Mouse (Mus musculus) ovary, adult 2 months (tissue): Measurements from ENCODE around the gene Gm2888. TPM values are rescaled to one million over a fixed set of nuclear protein-coding genes. Genes with fewer than 3 reads are reported as not detected.

Source experiments
- polyA plus RNA-seq: library from polyadenylated mRNA; depleted of rRNA; stranded (reverse); fragments of >200 nt; gene quantifications from 2 replicates; pipeline ENCODE4 v1.2.3, GENCODE M21; 2012; rRNA removed

Gene Gm2888
- polyA plus RNA-seq, result not detected in 2 replicates

DNA sequence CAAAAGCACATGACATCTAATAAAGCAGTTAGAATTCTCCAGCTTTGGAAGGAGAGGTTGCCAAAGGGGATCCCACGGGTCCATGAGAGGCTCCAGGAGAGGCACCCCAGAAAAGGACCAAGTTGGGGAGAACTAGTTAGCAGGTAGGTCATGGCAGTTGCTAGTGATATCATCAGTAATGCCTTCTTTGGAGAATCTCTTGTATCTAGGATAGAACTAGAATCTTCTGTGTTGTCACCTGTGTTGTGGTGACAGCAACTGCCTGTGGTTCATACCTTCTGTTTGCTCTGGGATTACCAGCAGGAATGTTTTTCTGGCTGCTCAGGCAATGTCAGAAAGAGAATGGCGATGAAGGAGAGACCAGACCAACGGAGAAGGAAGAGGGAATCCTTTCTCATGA lies at the start of gene Gm2888:
Gene Gm2888 (plus strand): TSS at position 301 of the 400 bp plus-strand sequence.

DNA sequence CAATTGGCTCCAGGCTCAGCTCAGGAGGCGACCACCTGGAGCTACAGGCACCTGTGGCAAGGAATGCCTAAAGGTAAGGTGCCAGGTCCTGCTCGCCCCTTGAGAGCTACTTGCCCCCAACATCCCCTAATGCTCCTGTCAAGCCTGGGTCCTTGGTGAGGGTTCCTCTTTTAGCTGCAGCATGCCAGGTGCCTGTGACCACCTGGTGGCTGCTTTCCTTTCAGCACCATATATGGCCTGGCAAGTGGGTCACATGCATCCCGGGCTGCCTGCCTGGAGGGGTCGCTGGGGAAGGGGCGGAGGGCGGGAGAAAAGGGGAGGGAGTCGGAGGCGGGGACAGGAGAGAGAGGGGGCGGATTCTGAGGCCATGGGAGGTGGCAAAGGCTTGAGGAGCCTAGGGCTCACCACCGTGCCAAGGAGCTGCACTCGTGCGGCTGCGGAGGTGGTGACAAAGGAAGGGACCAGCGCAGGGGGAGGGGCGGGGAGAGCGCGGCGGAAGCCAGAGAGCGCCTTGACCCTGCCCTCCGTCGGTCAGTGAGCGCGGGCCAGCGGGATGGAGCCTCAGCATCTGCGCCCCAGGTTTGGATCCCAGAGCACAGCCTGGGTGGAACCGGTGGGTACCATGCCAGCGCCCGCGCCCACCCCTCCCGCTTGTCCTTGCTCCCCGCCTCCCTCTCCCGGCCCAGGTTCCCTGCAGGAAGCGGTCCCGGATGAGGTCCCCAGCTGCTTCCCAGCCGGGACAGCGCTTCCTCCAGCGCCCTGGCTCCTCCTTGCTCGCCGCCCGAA lies 19.1 kb downstream of the Gm2888 start, which contains the start of gene Gm2897:
Gene Gm2897 (plus strand): TSS at position 559 of the 786 bp plus-strand sequence.

Other genes starting within 250 kb of the Gm2888 start
- not detected in 2 replicates for gene Gm2897, start 19.3 kb downstream of the Gm2888 start, polyA plus RNA-seq
- gene Gm10340, start 104.0 kb downstream of the Gm2888 start, polyA plus RNA-seq, result 0.29 TPM in 1 of 2 replicates, not detected in the other
- gene Gm5795, start 158.3 kb downstream of the Gm2888 start, polyA plus RNA-seq, result not detected in 2 replicates
- 0.14 TPM in 1 of 2 replicates, not detected in the other for gene D830030K20Rik, start 178.5 kb downstream of the Gm2888 start, polyA plus RNA-seq